Mouse (Mus musculus): ENCODE measurements at regions not wholly inside any gene's neighbourhood (a gene's known extent, or its start where the extent isn't known, plus 50 kb on each side); places are given as distances from the start of the nearest gene placed in this dataset.

DNA sequence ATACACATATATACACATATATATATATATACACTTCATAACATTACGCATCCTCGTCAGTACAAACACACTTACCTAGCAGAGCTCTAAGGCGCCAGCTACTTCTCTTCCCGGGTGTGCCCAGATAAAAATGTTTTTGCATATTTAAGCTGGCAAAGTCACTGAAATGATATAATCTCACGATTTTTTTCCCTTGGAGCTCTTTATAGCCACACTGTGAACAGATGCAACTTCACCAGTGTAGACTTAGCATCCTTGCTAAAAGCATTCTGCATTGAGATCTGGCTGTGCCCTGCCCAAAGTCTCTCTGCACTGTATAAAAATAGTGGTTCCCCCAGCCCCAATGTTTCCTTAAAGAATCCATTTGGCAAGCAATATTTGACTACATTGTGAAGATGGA lies 143.5 kb downstream of the Ddx11 start:
- Histone ChIP-seq H3K4me3 (no peak overlapping the region), H3K4me1 (replicated peaks) (peaks cover 19% of the 10 kb centered on the region), H3K36me3 (no peaks in the 10 kb centered on the region), H3K27ac (no peak overlapping the region), H3K9me3 (no peaks in the 10 kb centered on the region), H3K27me3 (ENCODE audit: insufficient read depth, poor library complexity, severe bottlenecking) (no peaks in the 10 kb centered on the region)
- 89% methylated on average over 5 of the region's 5 CpGs for WGBS
- no peak for DNase-seq (ENCODE audit: low spot score)

DNA sequence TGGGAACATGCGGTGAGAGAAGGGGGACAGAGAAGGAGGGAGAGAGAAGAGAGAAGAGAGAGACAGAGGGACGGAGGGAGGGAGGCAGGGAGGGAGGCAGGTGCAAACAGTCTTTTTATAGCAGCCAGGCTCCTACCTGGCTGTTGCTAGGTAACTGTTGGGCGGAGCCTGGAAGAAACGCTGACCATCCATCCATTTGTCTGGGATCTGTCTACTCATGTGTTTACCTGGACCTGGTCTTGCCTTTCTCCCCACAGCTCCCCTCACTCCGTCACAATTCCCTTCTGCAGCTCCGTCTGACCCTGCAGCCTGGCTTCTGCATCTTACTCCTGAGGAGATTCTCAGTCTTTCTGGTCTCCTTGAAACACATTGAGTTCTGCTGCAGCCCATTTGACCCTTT lies 144.5 kb downstream of the Ddx11 start:
- H3K4me1 ChIP-seq (replicated peaks) = peaks cover 25% of the 10 kb centered on the region
- no peaks in the 10 kb centered on the region for H3K36me3 ChIP-seq
- H3K27ac ChIP-seq = no peak overlapping the region
- DNase-seq (ENCODE audit: low spot score) = no peak
- H3K27me3 ChIP-seq (ENCODE audit: insufficient read depth, poor library complexity, severe bottlenecking) = no peaks in the 10 kb centered on the region
- 55% methylated on average over 6 of the region's 6 CpGs for WGBS
- H3K4me3 ChIP-seq = no peak overlapping the region
- H3K9me3 ChIP-seq = no peaks in the 10 kb centered on the region

DNA sequence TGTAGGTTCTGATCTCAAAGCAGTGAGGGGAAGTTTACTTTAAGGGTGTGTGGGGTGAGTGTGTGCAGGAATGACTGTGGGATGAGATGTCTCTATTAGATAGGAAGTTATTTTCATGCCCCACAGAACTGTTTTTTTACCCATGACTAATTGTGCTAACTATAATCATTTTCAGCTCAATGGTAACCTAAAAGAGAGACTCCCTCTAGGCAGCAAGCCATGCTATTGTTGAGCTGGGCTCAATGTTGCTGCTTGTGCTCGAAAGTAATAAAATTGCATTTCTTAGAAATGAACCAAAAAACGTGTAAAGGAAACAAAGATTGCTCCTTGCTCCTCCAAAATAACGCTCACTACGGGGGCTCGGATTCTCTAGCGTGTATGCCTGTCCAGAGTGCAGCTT lies 146.2 kb downstream of the Ddx11 start:
- no peak for DNase-seq (ENCODE audit: low spot score)
- H3K27ac ChIP-seq = 0 out of 2 replicates have a peak overlapping the region, but pooled peaks have one; percentile 46
- H3K36me3 ChIP-seq = no peaks in the 10 kb centered on the region
- no peak overlapping the region for H3K4me3 ChIP-seq
- no peaks in the 10 kb centered on the region for H3K27me3 ChIP-seq (ENCODE audit: insufficient read depth, poor library complexity, severe bottlenecking)
- H3K9me3 ChIP-seq = no peaks in the 10 kb centered on the region
- 81% methylated on average over 6 of the region's 6 CpGs for WGBS
- H3K4me1 ChIP-seq (replicated peaks) = peaks cover 37% of the 10 kb centered on the region

DNA sequence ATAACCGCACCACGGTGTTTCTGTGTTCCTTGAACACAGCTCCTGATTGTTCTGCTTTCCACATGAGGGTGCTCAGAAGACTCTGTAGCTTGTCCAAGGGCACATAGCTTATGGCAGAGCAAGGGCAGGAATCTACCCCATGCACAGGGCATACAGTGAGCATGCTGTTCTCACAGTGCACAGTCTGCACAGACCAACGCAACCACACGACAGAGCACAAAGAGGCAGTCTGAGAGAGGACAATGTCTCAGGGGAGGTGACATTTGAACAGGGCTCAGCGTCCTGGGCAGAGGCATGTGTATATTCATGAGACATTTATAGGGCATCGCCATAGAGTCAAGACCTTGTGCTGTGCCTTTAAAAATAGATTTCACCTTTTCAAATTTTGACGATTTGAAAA lies 148.6 kb downstream of the Ddx11 start:
- H3K4me1 ChIP-seq (replicated peaks) = peaks cover 42% of the 10 kb centered on the region
- peak; percentile 6 for DNase-seq (ENCODE audit: low spot score)
- H3K36me3 ChIP-seq = no peaks in the 10 kb centered on the region

DNA sequence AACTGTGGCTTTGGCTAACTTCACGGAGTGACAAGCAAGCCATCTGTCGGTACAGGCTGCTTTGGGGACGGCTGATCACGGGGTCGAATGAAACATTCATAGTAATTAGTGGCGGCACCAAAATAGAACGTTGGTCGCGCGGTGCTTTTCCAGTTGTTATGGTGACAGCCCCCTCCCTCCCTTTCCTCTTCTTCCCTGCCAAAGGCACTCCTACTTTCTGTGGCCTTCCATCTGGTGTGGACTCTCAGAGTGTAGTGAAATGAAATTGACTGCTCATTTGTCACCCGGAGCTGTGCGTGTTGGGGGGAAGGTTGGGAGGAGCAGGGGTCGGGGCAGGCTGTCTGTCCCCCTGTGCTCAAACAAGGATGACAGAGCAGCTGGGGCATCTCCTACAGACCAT lies 153.5 kb downstream of the Ddx11 start:
- 23% methylated on average over 13 of the region's 13 CpGs for WGBS
- H3K4me3 ChIP-seq = no peak overlapping the region
- no peaks in the 10 kb centered on the region for H3K27me3 ChIP-seq (ENCODE audit: insufficient read depth, poor library complexity, severe bottlenecking)
- peaks cover 52% of the 10 kb centered on the region for H3K4me1 ChIP-seq (replicated peaks)
- peak; percentile 71 for DNase-seq (ENCODE audit: low spot score)
- no peaks in the 10 kb centered on the region for H3K9me3 ChIP-seq
- H3K36me3 ChIP-seq = no peaks in the 10 kb centered on the region
- H3K27ac ChIP-seq = peak overlapping the region; percentile 79

More for the DNA sequence above, 148.6 kb downstream of the Ddx11 start:
- H3K27ac ChIP-seq = peak overlapping the region; percentile 42
- H3K4me3 ChIP-seq = no peak overlapping the region
- H3K9me3 ChIP-seq = no peaks in the 10 kb centered on the region
- 64% methylated on average over 7 of the region's 7 CpGs for WGBS
- H3K27me3 ChIP-seq (ENCODE audit: insufficient read depth, poor library complexity, severe bottlenecking) = no peaks in the 10 kb centered on the region

DNA sequence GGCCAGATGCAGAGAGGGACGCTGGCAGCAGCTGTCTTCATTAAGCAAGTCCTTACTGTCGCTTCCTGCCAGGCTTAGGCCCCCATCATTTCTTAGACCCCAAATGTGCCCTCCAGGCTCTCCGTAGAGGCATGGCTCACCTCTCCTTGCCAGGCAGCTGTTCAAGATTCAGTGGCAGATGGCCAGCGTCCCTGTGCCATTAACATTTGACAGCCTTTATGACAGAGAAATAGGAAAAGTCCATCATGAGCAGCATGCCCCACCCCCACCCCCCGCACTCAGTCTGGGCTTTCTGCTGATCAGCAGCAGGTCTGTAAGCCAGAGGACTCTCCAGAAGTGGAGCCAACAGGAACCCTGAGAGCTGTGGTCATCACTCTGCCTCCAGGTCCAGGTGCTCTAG lies 154.7 kb downstream of the Ddx11 start:
- WGBS = 74% methylated on average over 5 of the region's 5 CpGs
- no peaks in the 10 kb centered on the region for H3K9me3 ChIP-seq
- H3K4me1 ChIP-seq (replicated peaks) = peaks cover 46% of the 10 kb centered on the region
- no peak overlapping the region for H3K4me3 ChIP-seq
- H3K36me3 ChIP-seq = no peaks in the 10 kb centered on the region
- peak; percentile 45 for DNase-seq (ENCODE audit: low spot score)
- H3K27ac ChIP-seq = peak overlapping the region; percentile 79
- no peaks in the 10 kb centered on the region for H3K27me3 ChIP-seq (ENCODE audit: insufficient read depth, poor library complexity, severe bottlenecking)

DNA sequence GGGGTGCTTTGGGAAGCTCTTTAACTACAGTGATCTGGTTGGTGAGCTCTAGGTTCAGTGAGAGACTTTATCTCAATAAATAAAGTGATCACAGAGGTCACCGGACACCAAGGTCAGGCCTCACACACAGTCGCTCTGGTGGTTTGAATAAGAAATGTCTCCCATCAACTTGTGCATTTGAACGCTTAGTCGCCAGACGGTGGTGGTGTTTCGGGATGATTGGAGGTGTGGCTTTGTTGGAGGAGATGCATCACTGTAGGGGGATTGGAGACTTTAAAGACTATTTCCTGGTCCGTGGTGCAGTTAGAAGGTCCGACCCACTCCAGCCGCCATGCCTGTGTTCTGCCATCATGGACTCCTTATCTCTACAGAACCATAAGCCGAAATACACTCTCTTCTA lies 162.0 kb downstream of the Ddx11 start:
- no peaks in the 10 kb centered on the region for H3K4me1 ChIP-seq (replicated peaks)
- no peak for DNase-seq (ENCODE audit: low spot score)

More for the DNA sequence above, 162.0 kb downstream of the Ddx11 start:
- 91% methylated on average over 10 of the region's 10 CpGs for WGBS
- Histone ChIP-seq H3K27me3 (ENCODE audit: insufficient read depth, poor library complexity, severe bottlenecking) (no peaks in the 10 kb centered on the region), H3K9me3 (no peaks in the 10 kb centered on the region), H3K27ac (no peak overlapping the region), H3K4me3 (no peak overlapping the region), H3K36me3 (no peaks in the 10 kb centered on the region)
